Mouse (Mus musculus) megakaryocyte, embryonic 14.5 days (primary cell): ENCODE data around the gene Lemd1.

Source experiments
- FLI1 ChIP-seq: IDR thresholded peaks from 2 replicates; pipeline ENCODE4 v1.6.1; 2012; ENCODE audit warnings: low read length, inconsistent platforms, mixed read lengths
- GATA1 ChIP-seq: IDR thresholded peaks from 3 replicates; pipeline ENCODE4 v1.6.1; 2012; ENCODE audit warnings: mixed read lengths, low read length, inconsistent platforms, borderline replicate concordance

DNA sequence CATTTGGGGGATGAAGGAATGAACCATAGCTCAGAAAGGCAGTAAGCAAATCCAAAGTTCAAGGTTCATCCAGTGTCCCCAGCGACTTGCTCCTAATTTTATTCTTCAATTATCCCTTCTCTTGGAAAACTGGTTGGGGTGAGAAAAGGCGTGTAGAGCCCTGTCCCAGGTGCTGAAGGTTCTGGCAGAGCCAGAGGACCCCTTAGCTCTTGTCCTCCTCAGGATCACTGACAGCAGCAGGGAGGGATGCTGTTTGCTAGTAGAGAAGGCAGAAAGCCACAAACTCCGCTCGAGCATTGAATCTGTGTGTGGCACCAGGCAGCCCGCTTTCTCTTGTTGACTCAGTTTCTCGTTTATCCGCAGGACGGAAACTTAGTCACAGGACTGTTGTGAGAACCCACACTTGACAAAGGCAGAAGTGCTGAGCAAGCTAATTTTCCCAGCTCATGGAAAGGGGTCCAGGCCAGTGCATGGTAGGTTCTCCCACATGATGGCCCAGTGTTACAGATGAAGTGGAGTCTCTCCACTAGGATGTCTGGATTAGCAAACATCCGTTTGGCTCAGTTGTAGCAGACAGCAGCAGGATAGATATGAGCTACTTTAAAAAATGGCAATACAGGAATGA is 2.7 kb upstream of the Lemd1 start:
- TF ChIP-seq GATA1 (no peak), FLI1 (no peak)
